Mouse (Mus musculus) hindbrain, postnatal 0 days (tissue): ENCODE data around the gene Mesd. TPM values are rescaled to one million over a fixed set of nuclear protein-coding genes. Genes with fewer than 3 reads are reported as not detected.
"Not testable (repeated sequence)": the region's sequence is repeated elsewhere in the genome, so short reads cannot be mapped to it uniquely, and the experiment has no call there.

Source experiments
- ATAC-seq: fragments of 200-750 bp; cut with Nextera tagmentation; 2 replicates; pipeline ENCODE4 v1.8.0; 2017; ENCODE audit warnings: mild to moderate bottlenecking, moderate TSS enrichment, moderate library complexity
- DNase-seq: peaks from one replicate; pipeline ENCODE4 v3.0.0-alpha.2; 2015; ENCODE audit warnings: low spot score
- H3K27ac ChIP-seq: fragments of 300-500 bp; sonication (generic); 2 replicates; pipeline ENCODE4 v1.5.1; 2014; ENCODE audit warnings: mild to moderate bottlenecking
- H3K27me3 ChIP-seq: fragments of 300-500 bp; sonication (generic); 2 replicates; pipeline ENCODE4 v1.6.1; 2014; ENCODE audit warnings: low read length, mixed read lengths; ENCODE audit not compliant: insufficient read depth
- H3K36me3 ChIP-seq: fragments of 300-500 bp; sonication (generic); 2 replicates; pipeline ENCODE4 v1.6.1; 2014; ENCODE audit warnings: low read length, mixed read lengths; ENCODE audit not compliant: insufficient read depth
- H3K4me1 ChIP-seq: fragments of 300-500 bp; sonication (generic); 2 replicates; pipeline ENCODE4 v1.6.1; 2014; ENCODE audit warnings: antibody characterized with exemption, low read length, mixed read lengths; ENCODE audit not compliant: insufficient read depth
- H3K4me2 ChIP-seq: fragments of 300-500 bp; sonication (generic); 2 replicates; pipeline ENCODE4 v1.6.1; 2014; ENCODE audit warnings: low read depth, mild to moderate bottlenecking, low read length, moderate library complexity, mixed read lengths
- H3K4me3 ChIP-seq: fragments of 300-500 bp; sonication (generic); 2 replicates; pipeline ENCODE4 v1.5.1; 2014; ENCODE audit warnings: low read length
- H3K9ac ChIP-seq: fragments of 300-500 bp; sonication (generic); replicated peaks from 2 replicates; pipeline ENCODE4 v1.6.1; 2014; ENCODE audit warnings: mild to moderate bottlenecking, low read length, moderate library complexity, mixed read lengths
- H3K9me3 ChIP-seq: fragments of 300-500 bp; sonication (generic); 2 replicates; pipeline ENCODE4 v1.6.1; 2016; ENCODE audit warnings: low read length, mixed read lengths
- CTCF ChIP-seq: IDR thresholded peaks from 2 replicates; pipeline ENCODE4 v1.5.1; 2016; ENCODE audit warnings: antibody characterized with exemption, control low read depth, low read depth
- WGBS: fragments of 180-500 bp; shearing (Covaris S2); extraction: QIAGEN DNeasy Blood & Tissue Kit; methylation state at CpG from one replicate; pipeline ENCODE4 v1.1.7; 2014; 5-methylcytosine and 5-hydroxymethylcytosine counted together
- polyA plus RNA-seq: library from polyadenylated mRNA; unstranded; fragments of >200 nt; fragmentation: Nextera tagmentation; extraction: Ambion mirVana; gene quantifications from 2 replicates; pipeline ENCODE4 v1.2.1, GENCODE M21; 2015
- total RNA-seq: library from RNA; depleted of rRNA; stranded (reverse); fragments of >200 nt; gene quantifications from 2 replicates; pipeline ENCODE4 v1.2.3, GENCODE M21; 2014

Gene Mesd
- total and polyA plus RNA-seq, 2 experiments from 2014 or later, result 20.4 to 83.8 TPM

- no peak overlapping the region for H3K9ac ChIP-seq
- 68% methylated on average over 3 of the region's 3 CpGs for WGBS
- no peaks in the 10 kb centered on the region for H3K27me3 ChIP-seq
- no peak for ATAC-seq
- no peaks in the 10 kb centered on the region for H3K36me3 ChIP-seq
- H3K9me3 ChIP-seq, result no peaks in the 10 kb centered on the region
- no peak overlapping the region for H3K4me3 ChIP-seq
- H3K4me2 ChIP-seq, result no peak overlapping the region
- TF ChIP-seq CTCF, result no peak
- no peak overlapping the region for H3K27ac ChIP-seq
- no peak for DNase-seq
- H3K4me1 ChIP-seq, result peaks cover 12% of the 10 kb centered on the region
Measured at GRCm38 (mm10) chr7:83889383-83889782, 5.1 kb downstream of the Mesd start.

- H3K36me3 ChIP-seq, DNase-seq, H3K27ac ChIP-seq, H3K4me2 ChIP-seq, H3K9me3 ChIP-seq, ATAC-seq, H3K27me3 ChIP-seq, H3K4me3 ChIP-seq, H3K9ac ChIP-seq: not testable (repeated sequence)
- H3K4me1 ChIP-seq, result peaks cover 12% of the 10 kb centered on the region
- 93% methylated on average over 5 of the region's 5 CpGs for WGBS
Measured at GRCm38 (mm10) chr7:83889946-83890345, 5.7 kb downstream of the Mesd start.

DNA sequence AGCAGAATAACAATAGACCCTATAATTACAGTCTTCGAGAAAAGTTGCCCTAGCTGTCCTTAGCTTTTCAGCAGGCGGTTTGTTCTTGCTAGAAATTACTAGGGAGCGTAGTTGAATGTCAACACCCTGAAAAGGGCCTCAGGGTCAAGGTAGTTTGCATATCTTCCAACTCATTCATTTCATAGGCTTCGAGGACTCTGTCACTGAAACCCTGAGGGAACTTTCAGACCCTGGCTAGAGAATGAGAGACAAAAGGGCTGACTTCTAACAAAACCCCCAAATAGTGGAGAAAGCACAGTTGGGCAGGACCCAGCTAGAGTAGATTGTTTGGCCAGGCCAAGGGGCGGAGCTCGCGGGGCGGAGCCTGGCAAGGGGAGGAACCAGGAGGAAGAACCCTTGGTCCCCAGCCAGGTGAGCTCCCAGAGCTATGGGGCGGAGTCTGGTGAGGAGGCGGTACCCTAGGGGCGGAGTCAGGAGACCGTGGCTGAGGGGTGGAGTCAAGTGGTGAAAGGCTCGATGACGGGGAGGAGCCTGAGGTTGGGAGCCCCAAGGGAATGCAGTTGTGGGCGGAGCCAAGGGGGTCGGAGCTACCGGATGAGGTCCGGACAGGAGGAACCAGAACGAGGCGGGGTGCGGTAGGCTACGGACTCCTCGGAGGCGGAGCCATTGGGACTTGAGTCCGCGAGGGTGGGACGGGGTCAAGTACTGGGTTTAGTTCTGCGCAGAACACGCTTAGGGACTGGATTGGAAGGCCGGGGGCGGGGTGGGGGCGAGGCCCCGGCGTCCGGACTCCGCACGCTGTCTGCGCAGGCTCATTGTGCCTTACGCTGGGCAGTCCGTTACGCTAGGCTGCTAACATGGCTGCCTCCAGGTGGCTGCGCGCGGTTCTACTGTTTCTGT is 7.4 kb downstream of the Mesd start:
- TF ChIP-seq CTCF, result peak; percentile 61
- 3% methylated on average over 39 of the region's 44 CpGs for whole genome bisulfite sequencing
- 0 out of 2 replicates have a peak, but pooled peaks cover 5% of the 10 kb centered on the region for H3K36me3 ChIP-seq
- peak overlapping the region; percentile 60 for H3K4me3 ChIP-seq
- H3K27me3 ChIP-seq, result no peaks in the 10 kb centered on the region
- peak overlapping the region; percentile 71 for H3K4me2 ChIP-seq
- peak overlapping the region; percentile 71 for H3K9ac ChIP-seq
- H3K4me1 ChIP-seq, result peaks cover 12% of the 10 kb centered on the region
- DNase-seq (peak; percentile 98), ATAC-seq (peak; percentile 97)
- H3K9me3 ChIP-seq, result no peaks in the 10 kb centered on the region
- peak overlapping the region; percentile 88 for H3K27ac ChIP-seq

DNA sequence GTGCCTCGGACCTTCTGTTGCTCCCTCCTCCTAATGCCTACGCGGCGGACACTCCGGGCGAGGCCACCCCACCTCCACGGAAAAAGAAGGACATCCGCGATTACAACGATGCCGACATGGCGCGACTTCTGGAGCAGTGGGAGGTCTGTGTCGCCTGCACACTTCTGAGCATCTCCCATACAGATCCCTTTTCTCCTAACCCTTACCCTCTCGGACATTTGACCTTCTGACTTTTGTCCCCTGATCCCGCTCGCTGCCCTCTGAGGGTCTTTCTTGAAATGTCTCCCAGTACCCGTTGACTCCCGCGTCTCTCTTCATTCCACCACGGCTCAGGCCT is 8.0 kb downstream of the Mesd start:
- ATAC-seq (no peak), DNase-seq (no peak)
- Histone ChIP-seq H3K4me2 (peak overlapping the region; percentile 71), H3K27me3 (no peaks in the 10 kb centered on the region), H3K9me3 (no peaks in the 10 kb centered on the region), H3K4me1 (peaks cover 12% of the 10 kb centered on the region), H3K9ac (peak overlapping the region; percentile 71), H3K4me3 (peak overlapping the region; percentile 60), H3K27ac (peak overlapping the region; percentile 88), H3K36me3 (0 out of 2 replicates have a peak, but pooled peaks cover 5% of the 10 kb centered on the region)
- under 1% methylated on average over 21 of the region's 21 CpGs for WGBS
- TF ChIP-seq CTCF, result no peak

DNA sequence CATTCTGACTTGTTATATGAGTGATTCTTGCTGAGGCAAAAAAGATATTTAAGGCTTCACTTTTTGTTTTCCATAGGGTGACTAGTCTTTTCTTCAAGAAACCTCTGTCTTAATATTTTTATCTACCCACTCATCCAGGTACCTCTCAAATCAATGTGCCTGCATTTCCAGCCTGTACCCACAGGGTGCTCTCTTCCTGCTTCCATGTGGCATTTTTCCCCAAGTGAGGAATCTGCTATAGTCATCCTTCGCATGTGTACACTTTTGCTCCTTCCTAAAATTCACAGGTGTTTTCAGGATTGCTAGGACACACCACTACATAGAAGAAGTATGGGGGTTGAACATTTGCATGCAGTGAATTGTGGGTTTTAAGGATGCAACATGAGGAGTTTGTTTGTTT is 10.1 kb downstream of the Mesd start:
- WGBS, result 97% methylated on average over 1 of the region's 1 CpGs
- no peaks in the 10 kb centered on the region for H3K27me3 ChIP-seq
- no peak overlapping the region for H3K9ac ChIP-seq
- H3K4me3 ChIP-seq, result no peak overlapping the region
- H3K36me3 ChIP-seq, result peaks cover 24% of the 10 kb centered on the region
- peaks cover 12% of the 10 kb centered on the region for H3K4me1 ChIP-seq
- no peak for ATAC-seq
- no peak overlapping the region for H3K4me2 ChIP-seq
- TF ChIP-seq CTCF, result peak; percentile 24; the same call in 1 of the 2 replicates
- no peak for DNase-seq
- no peaks in the 10 kb centered on the region for H3K9me3 ChIP-seq
- H3K27ac ChIP-seq, result no peak overlapping the region

GRCm38 (mm10) chr7:83896077-83896740 is 11.9 kb downstream of the Mesd start:
- 96% methylated on average over 5 of the region's 5 CpGs for WGBS
- DNase-seq, result no peak
- Histone ChIP-seq H3K27me3 (no peaks in the 10 kb centered on the region), H3K4me1 (peaks cover 12% of the 10 kb centered on the region), H3K4me3 (no peak overlapping the region), H3K36me3 (peaks cover 35% of the 10 kb centered on the region), H3K9ac (no peak overlapping the region), H3K27ac (no peak overlapping the region), H3K4me2 (no peak overlapping the region), H3K9me3 (no peaks in the 10 kb centered on the region)
- no peak for TF ChIP-seq CTCF
- no peak for ATAC-seq
